Mouse (Mus musculus) spleen, embryonic (tissue): Measurements from ENCODE around the gene Clybl.

Experiments
- CTCF ChIA-PET: fragments of 350-600 bp; sonication (Branson Sonifier 250); formaldehyde crosslinking; loops from one replicate; lab custom pipeline; 2022; lab: Charles Lee

Gene Clybl

GRCm38 (mm10) chr14:122358592-122358991 lies 177.1 kb downstream of the Clybl start:
- CTCF ChIA-PET = no interaction called here

GRCm38 (mm10) chr14:122359136-122359905 lies 177.8 kb downstream of the Clybl start:
- CTCF ChIA-PET = interaction anchor here (0.5 kb wide), 1 partner anchor 1298 kb away, joined by 3 read pairs; no protein-coding TSS in a partner anchor

- CTCF ChIA-PET = no interaction called here
These were observed 180.3 kb downstream of the Clybl start for GRCm38 (mm10) chr14:122361807-122362206.

- CTCF ChIA-PET = no interaction called here
These were observed 181.7 kb downstream of the Clybl start for GRCm38 (mm10) chr14:122363156-122363555.

- CTCF ChIA-PET = no interaction called here
These were observed 182.5 kb downstream of the Clybl start for GRCm38 (mm10) chr14:122364026-122364425.

GRCm38 (mm10) chr14:122367252-122367868 lies 185.9 kb downstream of the Clybl start:
- CTCF ChIA-PET = no interaction called here

- CTCF ChIA-PET = interaction anchor here (0.6 kb wide), 1 partner anchor 26 kb away, joined by 13 read pairs; no protein-coding TSS in a partner anchor
These were observed 186.4 kb downstream of the Clybl start for GRCm38 (mm10) chr14:122367882-122368418.

GRCm38 (mm10) chr14:122368501-122368900 lies 187.0 kb downstream of the Clybl start:
- CTCF ChIA-PET = interaction anchor here (0.6 kb wide), 1 partner anchor 27 kb away, joined by 13 read pairs; no protein-coding TSS in a partner anchor

- CTCF ChIA-PET = no interaction called here
These were observed 190.5 kb downstream of the Clybl start for GRCm38 (mm10) chr14:122371979-122372378.

- CTCF ChIA-PET = no interaction called here
These were observed 192.0 kb downstream of the Clybl start for GRCm38 (mm10) chr14:122373458-122373857.

- CTCF ChIA-PET = interaction anchor here (0.6 kb wide), 1 partner anchor 184 kb away, joined by 3 read pairs; no protein-coding TSS in a partner anchor
These were observed 192.9 kb downstream of the Clybl start for GRCm38 (mm10) chr14:122374285-122374997.

GRCm38 (mm10) chr14:122375070-122375811 lies 193.7 kb downstream of the Clybl start:
- CTCF ChIA-PET = no interaction called here

GRCm38 (mm10) chr14:122376482-122377143 lies 195.1 kb downstream of the Clybl start:
- CTCF ChIA-PET = no interaction called here

GRCm38 (mm10) chr14:122377681-122378080 lies 196.2 kb downstream of the Clybl start:
- CTCF ChIA-PET = no interaction called here

- CTCF ChIA-PET = no interaction called here
These were observed 197.6 kb downstream of the Clybl start for GRCm38 (mm10) chr14:122379076-122379475.

GRCm38 (mm10) chr14:122379996-122380395 lies 198.5 kb downstream of the Clybl start:
- CTCF ChIA-PET = no interaction called here

- CTCF ChIA-PET = no interaction called here
These were observed 199.7 kb downstream of the Clybl start for GRCm38 (mm10) chr14:122380896-122381845.

- CTCF ChIA-PET = no interaction called here
These were observed 200.8 kb downstream of the Clybl start for GRCm38 (mm10) chr14:122382281-122382680.

- CTCF ChIA-PET = no interaction called here
These were observed 202.4 kb downstream of the Clybl start for GRCm38 (mm10) chr14:122383931-122384330.
